Mouse (Mus musculus): ENCODE results near the gene Itk.
A peak's percentile ranks its signal among the peaks of the same experiment; 100 is the strongest.

Gene Itk

DNA sequence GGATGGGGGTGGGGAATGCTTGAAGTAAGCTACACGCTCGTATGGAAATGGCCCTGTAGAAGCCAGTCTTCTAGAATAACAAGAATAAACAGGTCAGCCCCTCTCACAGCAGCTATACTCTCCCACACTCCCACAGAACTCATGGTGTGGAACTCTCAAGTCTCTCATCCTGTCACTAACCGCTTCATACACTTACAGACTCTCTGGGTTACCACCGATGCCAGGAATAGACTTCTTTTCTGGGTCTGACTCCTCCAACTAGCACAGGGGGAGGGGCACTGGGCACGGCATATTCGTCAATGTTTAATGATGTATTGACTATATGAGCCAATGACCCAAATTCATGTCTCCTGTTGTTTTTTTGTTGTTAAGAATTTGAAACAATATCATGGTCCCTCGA is 82.5 kb downstream of the Itk start:
- no peak for DNase-seq (ENCODE audit: low spot score)

DNA sequence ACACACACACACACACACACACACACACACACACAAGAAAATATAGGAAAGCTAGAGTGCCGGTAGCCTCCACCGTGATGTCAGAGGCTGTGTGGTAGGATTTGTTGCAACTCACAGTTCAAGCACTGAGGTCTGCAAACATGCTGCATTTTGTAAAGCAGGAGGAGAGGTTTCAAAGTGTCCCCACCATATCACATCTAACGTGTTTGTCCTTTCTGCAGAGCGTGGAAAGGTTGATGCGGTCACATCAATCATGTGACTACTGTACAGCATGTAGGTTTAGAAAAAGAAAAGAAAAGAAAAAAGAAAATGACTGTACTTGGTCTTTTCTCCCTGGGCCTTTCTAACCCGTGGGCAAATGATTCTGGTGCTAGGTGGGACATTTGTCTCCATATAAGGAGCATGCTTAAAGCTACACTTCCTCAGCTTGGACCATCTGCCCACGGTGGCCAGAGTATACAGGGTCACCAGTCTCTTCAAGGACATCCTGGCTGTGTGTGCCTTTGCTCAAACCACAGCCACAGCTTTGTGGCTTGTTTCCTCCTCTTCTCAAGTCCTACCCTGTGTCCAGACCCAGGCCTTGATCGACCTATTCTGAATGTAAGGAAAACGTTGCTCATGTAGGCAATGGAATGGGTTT is 83.3 kb downstream of the Itk start:
- no peak for DNase-seq (ENCODE audit: low spot score)

DNA sequence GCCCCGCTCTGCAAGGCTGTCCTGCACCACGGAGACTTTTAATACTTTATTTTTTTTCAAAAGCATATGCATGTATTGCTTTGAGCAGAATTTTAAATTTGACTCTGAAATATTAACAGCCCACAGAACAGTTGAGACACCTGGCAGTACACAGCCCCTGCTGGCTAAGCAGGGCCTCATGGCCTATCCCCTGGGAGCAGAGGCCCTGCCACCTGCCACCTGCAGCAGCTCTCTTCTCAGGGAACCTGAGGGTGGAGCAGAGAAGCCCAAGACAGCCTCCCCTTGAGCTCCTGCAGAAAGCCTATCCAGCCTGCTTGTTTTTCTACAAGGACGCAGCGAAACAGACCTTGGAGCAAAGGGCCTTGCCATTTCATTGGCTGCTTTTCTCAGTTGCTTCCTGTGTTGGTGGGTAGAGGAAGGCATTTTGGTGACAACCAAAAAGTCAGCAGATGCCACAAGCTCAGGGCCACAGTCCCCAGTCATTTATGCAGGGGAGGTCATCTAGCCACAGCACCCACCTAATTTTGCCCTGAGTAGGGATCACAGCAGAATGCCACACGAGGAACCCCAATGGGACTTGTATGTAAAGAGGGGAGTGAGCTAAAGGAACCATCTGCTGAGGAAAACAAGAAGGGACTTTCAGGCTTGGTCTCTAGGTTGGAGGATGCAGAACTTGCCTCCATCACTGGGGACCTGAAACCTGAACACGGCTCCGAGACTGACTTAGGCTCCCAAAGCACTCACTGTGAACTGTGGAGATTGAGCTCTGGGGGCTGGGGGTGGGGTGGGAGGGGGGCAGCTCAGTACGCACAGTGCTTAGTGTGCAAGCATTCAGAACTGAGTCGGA is 84.2 kb downstream of the Itk start:
- DNase-seq (ENCODE audit: low spot score) = no peak

DNA sequence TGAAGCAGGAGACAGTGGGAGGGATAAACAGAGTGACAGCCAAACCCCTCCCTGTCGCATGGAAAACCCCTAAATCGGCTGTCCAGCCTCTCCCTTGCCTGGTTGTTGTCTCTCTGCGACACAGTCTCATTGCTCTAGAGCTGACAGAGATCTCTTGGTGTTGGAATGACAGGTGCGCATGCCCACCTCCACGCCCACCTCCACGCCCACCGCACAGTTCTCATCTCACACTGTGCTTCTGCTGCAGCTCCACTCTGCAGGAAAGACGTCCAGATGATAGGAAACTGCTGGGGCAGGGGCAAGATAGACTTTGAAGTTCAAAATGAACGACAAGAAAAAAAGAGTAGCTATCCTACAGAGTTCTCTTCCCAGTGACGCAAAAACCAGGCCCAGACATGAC is 85.2 kb downstream of the Itk start:
- no peak for DNase-seq (ENCODE audit: low spot score)

DNA sequence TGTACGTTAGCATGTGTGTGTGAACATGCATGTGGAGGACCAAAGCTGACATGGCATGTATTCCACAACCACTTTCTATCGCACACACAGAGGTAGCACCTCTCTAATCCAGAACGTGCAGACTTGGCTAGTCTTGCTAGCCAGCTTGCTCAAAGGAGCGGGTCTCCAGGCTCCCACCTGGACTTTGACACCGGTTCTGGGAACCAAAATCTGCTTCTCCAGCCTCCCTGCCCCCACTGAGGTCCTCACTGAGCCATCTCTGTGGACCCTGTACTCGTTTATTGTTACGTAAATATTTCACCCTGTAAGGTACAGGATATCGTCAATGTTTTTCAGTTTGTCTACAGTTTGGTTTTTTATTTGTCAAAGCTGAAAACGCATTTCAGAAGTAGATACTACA is 86.8 kb downstream of the Itk start:
- no peak for DNase-seq (ENCODE audit: low spot score)

DNA sequence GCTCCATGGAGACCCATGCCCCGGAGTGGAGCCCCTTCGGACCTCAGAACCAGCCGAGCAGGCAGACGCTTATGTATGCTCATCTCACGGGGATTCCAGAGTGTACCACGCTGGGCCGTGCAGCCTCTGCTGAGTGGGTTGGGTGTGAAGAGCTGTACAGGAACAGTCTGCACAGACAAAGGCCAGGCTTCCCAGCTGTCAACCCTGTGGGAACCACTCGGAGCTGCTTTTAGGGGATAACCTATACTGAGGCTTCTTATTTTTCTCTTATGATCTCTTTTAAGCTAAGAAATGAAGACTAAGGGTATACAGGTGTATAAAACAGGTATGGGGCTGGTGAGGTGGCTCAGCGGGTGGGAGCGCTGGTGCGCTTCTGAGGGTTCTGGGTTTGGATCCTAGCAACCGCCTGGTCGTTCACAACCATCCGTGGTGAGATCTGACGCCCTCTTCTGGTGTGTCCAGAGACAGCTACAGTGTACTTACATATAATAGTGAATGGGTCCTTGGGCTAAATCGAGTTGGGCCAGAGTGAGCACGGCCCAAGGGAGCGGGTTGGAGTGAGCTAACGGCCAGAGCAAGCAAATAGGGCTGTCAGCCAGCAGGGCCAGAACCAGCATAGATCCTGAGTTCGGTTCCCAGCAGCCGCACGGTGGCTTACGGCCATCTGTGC is 87.6 kb downstream of the Itk start:
- no peak for DNase-seq (ENCODE audit: low spot score)

DNA sequence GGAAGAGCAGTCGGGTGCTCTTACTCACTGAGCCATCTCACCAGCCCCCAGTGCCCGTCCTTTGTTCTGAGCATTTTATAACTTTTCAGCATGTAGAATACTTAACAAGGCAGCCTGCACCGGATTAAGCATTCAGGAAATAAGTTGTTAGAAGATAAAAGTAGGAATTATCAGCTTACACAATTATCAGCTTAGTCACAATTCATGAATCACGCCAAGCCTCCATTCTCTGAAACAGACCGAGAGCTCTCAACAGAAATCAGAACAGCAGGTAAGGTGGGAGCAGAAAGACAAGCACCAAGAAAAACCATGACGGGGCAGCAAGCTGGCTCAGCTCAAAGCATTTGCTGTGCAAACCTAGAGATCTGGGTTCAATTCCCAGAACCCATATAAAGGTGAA is 89.4 kb downstream of the Itk start:
- no peak for DNase-seq (ENCODE audit: low spot score)

DNA sequence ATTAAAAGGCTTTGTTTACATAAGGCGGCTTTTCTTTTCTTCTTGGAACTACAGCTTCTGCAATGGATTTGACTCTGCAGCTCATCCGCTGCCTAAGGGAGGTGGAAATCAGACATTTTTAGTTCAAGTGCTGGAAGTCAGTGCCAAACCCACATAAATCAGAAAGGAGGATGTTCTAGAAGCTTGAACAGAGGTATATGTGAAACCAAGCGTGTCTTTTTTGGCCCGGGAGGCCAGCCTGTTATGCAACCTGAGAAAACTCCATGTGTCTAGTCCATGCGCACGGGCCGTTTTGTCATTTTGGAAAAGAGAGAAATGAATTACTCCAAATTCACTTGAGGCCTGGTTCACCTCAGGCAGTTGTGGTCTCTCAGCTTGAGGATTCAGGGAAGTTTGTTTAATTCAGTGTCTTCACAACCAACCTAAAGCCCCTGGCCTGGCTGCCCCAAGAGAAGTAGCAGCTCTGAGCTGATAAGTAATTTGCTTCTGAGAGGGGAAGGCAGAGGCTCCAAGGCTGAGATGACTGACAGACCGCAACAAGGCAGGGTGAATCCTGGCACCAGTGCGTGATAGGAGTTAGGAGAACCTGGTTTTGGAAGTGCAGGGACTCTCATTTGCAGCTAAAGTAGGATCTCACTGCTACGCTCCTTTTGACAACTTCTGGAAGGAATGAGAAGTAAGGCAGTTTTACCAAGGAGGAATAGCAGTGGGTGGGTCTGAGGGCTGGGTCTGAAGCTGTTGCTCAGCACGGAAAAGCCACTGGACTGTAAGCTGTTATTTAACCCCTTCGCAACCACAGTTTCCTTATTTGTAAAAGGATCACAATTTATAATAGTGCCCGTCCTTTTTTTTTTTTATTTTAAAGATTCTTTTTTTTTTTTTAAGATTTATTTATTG is 90.2 kb downstream of the Itk start:
- no peak for DNase-seq (ENCODE audit: low spot score)

DNA sequence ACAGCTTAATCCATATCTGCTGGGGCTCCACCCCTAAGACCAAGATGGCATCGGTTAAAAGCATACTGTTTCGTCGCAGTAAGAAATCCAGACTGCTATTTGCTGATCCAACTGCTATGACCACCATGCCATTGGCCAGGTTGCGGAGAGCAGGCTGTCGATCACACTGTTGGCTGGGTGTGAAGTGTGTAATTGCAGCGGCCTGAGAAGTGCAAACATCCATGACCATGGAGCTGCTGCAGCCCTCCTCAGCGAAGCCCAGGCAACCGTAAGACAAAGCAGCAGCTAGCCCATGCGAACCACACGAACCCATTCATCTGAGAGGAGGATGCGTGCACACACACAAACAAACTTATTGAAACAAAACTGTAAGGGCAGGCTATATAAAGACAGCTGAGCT is 94.9 kb downstream of the Itk start:
- no peak for DNase-seq (ENCODE audit: low spot score)

DNA sequence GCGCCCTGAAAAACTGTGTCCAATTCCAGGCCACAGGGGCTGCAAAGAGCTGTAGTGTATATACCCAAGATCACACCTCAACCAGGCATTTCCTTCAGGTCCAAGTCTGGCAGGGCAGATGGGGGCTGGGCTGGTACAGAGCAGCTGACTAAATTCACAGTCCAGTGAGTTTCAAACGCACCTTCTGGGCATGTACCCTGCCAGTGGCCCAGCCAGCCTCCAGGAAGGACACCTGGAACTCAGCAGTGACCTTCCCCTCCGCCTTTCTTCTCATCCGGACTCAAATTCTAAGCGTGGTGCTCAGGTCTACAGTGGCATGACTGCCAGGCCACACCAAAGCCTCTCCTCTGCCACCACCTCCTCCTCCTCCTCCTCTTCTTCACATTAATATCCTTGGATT is 95.8 kb downstream of the Itk start:
- no peak for DNase-seq (ENCODE audit: low spot score)

DNA sequence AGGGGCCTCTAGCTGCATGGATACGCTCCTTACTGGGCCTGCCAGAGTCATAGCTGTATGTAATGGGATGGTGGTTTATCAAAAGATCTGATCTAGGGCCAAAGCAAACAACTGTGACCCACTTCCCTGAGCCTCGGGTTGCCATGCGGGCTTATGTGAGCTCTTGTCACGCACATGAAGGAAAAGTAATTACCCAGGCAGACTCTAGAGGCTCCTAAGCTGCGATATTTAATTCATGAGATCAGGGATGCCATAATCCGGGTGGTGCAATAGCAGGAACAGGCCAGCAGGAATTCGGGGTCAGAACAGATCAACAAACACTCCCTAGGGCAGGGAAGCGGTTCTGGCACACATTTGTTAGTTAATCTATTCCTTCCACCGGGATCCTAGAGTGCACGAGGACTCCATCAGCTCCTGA is 98.3 kb downstream of the Itk start:
- DNase-seq (ENCODE audit: low spot score) = no peak

DNA sequence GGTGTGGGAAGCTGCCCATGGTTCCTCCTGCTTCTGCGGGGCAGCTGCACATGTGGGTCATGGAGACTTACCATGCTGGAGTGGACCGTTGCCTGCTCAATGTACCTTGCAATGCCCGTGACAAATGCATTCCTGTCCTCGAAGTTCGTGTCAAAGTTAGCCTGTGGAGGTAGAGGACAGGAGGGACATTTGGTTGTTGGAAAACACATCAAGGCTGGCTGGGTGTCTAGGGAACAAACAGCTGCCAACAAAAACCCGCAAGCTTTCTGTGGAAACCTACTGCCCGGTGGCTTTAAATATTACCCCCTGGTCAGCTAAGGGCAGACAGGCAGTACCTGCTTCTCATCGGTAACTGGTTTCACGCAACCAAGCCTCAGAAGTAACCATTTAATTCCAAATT is 99.8 kb downstream of the Itk start:
- DNase-seq (ENCODE audit: low spot score) = no peak

DNA sequence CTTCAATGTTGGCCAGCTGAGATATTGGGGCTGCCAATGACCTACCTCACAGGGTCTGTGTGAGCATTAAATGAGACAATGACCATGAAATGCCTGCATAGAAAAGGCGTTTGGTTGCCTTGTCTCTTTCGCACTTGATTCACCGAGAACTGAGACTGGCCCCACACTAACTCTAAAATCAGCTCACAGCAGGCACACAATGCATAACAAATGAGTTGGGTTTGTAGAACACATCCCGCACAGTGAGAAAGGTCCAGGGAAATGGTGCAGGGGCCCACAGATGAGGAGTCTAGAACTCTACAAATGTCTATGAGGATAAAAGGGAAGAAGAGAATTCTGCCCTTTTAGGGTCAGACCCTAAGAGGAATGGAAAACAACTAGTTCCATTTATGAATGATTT is 100.3 kb downstream of the Itk start:
- DNase-seq (ENCODE audit: low spot score) = no peak

DNA sequence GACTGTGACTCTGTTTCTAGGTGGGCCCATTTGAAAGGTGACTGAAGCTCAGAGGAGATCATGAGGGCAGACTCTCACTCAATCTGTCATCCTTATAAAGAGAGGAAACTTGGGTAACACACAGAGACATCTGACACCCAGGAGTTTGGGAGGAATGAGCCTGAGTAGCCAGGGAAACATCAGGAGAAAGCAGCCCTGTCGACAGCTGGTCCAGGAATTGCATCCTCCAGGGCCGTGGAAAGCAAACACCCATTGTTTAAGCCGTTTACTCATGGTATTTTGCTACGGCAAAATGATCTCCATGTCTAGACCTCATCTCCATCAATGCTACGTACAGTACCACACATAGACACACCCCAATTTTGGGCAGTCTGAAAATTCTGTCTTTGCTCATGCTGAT is 101.2 kb downstream of the Itk start:
- DNase-seq (ENCODE audit: low spot score) = no peak

DNA sequence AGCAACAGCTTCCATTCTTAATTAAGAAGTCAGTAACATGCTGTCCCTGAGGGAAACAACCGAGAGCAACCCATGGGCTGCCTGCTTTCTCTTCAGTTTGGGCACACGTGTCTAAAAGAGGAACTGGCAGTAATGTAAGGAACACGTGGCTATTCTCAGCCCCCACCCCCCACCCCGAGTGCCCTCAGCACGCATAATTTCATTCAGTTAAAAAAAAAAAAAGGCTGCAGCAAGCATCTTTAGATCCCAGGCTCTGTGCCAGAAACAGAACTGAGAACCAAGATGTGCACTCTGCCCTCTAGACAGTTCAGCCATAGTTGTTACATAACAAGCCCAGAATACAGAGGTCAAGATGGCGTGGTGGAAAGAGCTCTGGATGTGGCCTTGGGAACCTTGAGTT is 102.5 kb downstream of the Itk start:
- DNase-seq (ENCODE audit: low spot score) = no peak

DNA sequence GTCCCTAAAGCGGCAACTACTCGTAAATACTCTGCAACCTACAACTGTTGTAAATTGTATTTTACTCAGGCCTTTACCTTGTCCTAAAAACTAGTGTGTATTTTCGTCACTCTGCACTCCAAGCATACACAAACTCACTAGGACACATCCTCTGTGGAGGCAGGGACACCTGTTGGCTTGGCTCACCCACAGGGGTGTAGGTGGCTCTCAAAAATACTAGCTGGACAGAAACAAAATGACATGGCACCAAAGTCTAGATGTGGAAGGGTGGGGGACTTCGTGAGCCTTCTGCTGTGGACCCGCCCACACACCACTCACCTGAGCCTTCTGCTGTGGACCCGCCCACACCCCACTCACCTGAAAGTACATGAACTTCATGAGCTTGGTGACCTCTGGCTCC is 105.5 kb downstream of the Itk start:
- DNase-seq (ENCODE audit: low spot score) = no peak

DNA sequence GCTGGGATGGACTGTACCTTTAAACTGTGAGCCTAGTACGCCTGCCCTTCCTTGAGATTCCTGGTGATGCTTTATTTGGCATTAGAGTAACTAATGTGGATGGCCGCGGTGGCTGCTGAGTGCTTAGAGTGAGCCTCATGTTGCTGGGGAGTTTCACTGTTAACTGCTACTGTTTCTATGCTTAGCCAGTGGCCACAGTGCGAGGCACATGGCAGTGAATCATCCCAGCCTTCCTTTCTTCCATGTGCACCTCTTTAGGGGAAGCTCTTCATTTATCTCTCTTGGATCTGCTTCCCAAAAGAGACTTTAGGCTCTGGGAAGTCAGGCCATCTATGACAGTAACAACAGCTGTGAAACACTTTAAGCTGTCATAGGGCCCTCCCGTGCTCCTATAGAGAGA is 106.7 kb downstream of the Itk start:
- DNase-seq (ENCODE audit: low spot score) = no peak

DNA sequence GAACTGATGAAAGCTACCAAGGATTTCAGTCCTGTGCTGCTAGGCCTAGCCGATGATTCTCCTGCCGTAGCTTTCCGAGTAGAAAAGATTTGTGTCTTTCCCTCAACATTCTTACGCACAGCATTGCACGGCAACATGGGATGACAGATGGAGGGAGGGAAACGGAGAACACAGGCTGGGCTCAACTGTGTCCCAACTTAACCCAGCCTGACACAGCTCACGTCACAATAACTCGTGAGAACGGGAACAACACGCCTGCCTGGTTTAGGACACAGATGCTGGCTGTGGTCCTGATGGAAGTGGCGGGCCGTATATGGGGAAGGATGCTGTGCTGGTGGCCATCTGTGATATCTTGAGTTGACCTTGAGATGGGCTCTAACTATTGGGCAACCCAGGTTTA is 110.6 kb downstream of the Itk start:
- no peak for DNase-seq (ENCODE audit: low spot score)

DNA sequence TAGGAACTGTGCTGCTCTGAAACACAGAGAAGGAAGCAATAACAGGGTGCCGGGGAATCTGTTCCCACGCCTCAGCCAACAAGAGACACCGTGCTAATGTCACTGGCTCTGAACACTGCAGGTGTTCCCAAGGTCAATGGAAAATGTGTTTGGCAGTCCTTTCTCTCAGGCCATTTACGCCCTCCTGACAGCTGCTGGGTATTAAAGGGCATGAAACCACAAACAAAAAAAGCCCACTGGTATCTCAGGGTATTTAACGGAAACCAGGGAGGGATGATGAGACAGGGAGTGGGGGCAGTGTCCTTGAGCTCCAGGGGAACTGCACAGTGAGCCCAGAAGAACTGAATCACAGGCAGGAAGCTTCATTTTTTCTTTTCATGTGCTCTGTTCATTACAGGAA is 111.2 kb downstream of the Itk start:
- no peak for DNase-seq (ENCODE audit: low spot score)

DNA sequence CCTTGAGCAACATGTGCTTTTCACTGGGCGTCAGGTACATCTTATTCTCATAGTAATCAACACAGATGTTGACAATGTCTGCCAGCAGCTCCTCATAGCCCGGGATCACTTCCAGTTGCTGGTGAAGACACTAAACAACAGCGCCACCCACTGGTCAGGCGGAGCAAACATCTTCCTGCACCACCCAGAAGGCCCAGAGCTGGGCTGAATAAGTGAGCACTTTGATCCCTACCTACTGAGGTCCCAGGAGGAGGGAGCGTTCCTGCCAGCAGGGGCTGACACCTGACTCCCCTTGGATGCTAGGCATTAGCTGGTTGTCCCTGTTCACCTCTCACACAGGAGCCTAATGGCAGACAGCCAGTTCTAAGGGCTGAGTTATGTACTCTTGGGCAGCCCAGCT is 112.5 kb downstream of the Itk start:
- DNase-seq (ENCODE audit: low spot score) = no peak

DNA sequence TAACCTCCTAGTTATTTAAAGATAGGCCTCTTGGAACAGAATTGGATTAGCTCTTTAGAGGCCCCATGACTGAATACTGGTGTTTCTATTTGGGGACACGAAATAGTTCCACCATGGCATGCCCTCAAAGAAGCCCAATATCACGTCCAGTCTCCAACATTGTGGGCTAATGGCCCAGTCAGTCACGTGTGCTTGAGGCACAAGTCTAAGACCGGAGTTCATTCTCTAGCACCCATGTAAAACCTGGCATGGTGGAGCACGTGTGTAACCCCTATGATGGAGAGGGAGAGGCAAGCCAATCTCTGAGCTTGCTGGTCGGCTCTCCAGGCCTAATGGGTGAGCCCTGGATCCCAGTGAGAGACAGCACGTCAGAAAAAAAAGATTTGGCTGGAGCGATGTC is 113.1 kb downstream of the Itk start:
- DNase-seq (ENCODE audit: low spot score) = no peak

DNA sequence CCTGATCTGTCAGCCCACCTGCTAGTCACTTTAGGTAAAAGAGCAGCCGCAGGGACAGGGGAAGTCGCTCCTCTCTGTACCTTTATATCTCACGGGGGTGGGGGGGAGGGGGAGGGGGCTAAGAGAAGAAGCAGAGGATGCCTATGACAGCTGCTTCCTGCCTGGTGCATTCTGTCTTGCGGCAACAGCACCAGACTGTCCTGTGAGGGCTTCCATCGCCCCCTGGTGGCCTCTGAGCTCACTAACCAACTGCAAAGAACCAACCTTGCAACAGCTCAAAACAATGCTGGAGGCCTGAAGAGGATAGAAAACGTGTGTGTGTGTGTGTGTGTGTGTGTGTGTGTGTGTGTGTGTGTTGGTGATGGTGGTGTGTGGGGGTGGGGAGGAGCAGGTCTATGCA is 114.0 kb downstream of the Itk start:
- peak; percentile 58 for DNase-seq (ENCODE audit: low spot score)
